Mouse (Mus musculus) mature B cell (primary cell): Measurements from ENCODE around the gene Slc39a7.

Experiments used
- in situ Hi-C: fragments of 300-500 bp; cut with MboI; formaldehyde crosslinking; loops from 2 replicates; pipeline ENCODE4 v1.14.3; 2019

Gene Slc39a7

GRCm38 (mm10) chr17:34031465-34032173 lies at the start of gene Slc39a7, which contains the start of gene Rxrb:
TSS of gene Slc39a7 (minus strand) at chr17:34031682.
TSS of gene Rxrb (plus strand) at chr17:34031812.
- in situ Hi-C loops = no loop called here

GRCm38 (mm10) chr17:34079621-34080020 lies 48.1 kb upstream of the Slc39a7 start:
- in situ Hi-C loops = loop anchor here (10.0 kb wide), 1 partner anchor 155 kb away; the partner anchor contains the start of gene H2-Ob

GRCm38 (mm10) chr17:34079002-34079401 lies 47.5 kb upstream of the Slc39a7 start:
- in situ Hi-C loops = loop anchor here (10.0 kb wide), 1 partner anchor 156 kb away; the partner anchor contains the start of gene H2-Ob

- in situ Hi-C loops = loop anchor here (10.0 kb wide), 1 partner anchor 157 kb away; the partner anchor contains the start of gene H2-Ob
These were observed 46.7 kb upstream of the Slc39a7 start for GRCm38 (mm10) chr17:34078148-34078547.

GRCm38 (mm10) chr17:34077549-34077948 lies 46.1 kb upstream of the Slc39a7 start:
- in situ Hi-C loops = loop anchor here (10.0 kb wide), 1 partner anchor 157 kb away; the partner anchor contains the start of gene H2-Ob

GRCm38 (mm10) chr17:34075271-34075670 lies 43.8 kb upstream of the Slc39a7 start:
- in situ Hi-C loops = loop anchor here (10.0 kb wide), 1 partner anchor 160 kb away; the partner anchor contains the start of gene H2-Ob

GRCm38 (mm10) chr17:34072091-34072490 lies 40.6 kb upstream of the Slc39a7 start:
- in situ Hi-C loops = loop anchor here (10.0 kb wide), 1 partner anchor 163 kb away; the partner anchor contains the start of gene H2-Ob

- in situ Hi-C loops = no loop called here
These were observed 37.4 kb upstream of the Slc39a7 start for GRCm38 (mm10) chr17:34068864-34069263.

GRCm38 (mm10) chr17:34057224-34057623 lies 25.7 kb upstream of the Slc39a7 start:
- in situ Hi-C loops = no loop called here

- in situ Hi-C loops = no loop called here
These were observed 16.0 kb upstream of the Slc39a7 start for GRCm38 (mm10) chr17:34047404-34048050.

GRCm38 (mm10) chr17:34045941-34046340 lies 14.5 kb upstream of the Slc39a7 start:
- in situ Hi-C loops = no loop called here

- in situ Hi-C loops = no loop called here
These were observed 8.3 kb upstream of the Slc39a7 start for GRCm38 (mm10) chr17:34039562-34040450.

- in situ Hi-C loops = no loop called here
These were observed 7.5 kb upstream of the Slc39a7 start, which contains the start of gene Col11a2 for GRCm38 (mm10) chr17:34038878-34039561. TSS of gene Col11a2 (plus strand) at chr17:34039437.

- in situ Hi-C loops = no loop called here
These were observed 7.0 kb upstream of the Slc39a7 start for GRCm38 (mm10) chr17:34038440-34038839.

GRCm38 (mm10) chr17:34037241-34037640 lies 5.8 kb upstream of the Slc39a7 start:
- in situ Hi-C loops = no loop called here

GRCm38 (mm10) chr17:34036647-34037046 lies 5.2 kb upstream of the Slc39a7 start:
- in situ Hi-C loops = no loop called here

- in situ Hi-C loops = no loop called here
These were observed 4.0 kb upstream of the Slc39a7 start for GRCm38 (mm10) chr17:34035517-34035916.

- in situ Hi-C loops = no loop called here
These were observed 2.6 kb upstream of the Slc39a7 start for GRCm38 (mm10) chr17:34034064-34034463.

GRCm38 (mm10) chr17:34033441-34033840 lies 2.0 kb upstream of the Slc39a7 start:
- in situ Hi-C loops = no loop called here

GRCm38 (mm10) chr17:34032806-34033205 lies 1.3 kb upstream of the Slc39a7 start:
- in situ Hi-C loops = no loop called here

- in situ Hi-C loops = no loop called here
These were observed 721 bp upstream of the Slc39a7 start for GRCm38 (mm10) chr17:34032174-34032632.
